Mouse (Mus musculus): ENCODE measurements around the gene Llgl1.

Llgl1 gene

GRCm38 (mm10) chr11:60726601-60727391, 27.3 kb downstream of the Llgl1 start, which contains the start of gene Flii:
Gene Flii, minus strand, starts transcription at chr11:60727263.
- peak; percentile 91 for DNase-seq

DNA sequence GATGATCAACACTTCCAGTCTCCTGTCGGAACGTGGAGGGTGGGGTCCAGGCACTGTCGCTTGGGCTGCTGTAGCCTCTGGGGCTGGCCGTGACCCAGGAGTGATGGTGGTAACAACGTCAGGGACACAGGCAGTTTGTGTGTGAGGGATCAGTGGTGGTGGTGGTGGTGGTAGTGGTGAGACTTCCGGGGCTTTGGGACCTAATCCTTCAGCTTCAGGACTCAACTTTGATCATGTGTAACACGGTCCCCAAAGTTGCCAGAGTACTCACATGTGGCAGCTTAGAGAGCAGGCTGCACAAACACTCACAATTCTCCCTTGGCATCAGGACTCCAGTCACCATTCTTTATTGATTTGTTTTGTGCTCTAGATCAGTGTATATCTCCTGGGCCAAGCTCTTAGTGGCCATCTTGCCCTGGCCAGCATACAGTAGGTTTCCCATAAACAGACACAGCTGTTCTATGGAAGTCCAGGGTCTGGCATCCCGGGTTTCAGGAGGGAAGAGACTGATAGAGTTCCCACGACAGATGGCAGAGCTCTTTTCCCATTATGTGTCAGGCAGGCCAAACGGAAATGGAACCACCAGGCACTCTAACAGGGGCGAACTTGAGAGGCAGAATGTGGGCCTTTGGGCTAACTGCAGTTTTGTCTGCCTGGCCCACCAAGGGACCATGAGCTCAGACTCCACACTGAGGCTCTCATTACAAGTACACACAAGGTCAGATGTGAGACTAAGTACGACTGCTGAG, 28.0 kb downstream of the Llgl1 start:
- peak; percentile 19 for DNase-seq

DNA sequence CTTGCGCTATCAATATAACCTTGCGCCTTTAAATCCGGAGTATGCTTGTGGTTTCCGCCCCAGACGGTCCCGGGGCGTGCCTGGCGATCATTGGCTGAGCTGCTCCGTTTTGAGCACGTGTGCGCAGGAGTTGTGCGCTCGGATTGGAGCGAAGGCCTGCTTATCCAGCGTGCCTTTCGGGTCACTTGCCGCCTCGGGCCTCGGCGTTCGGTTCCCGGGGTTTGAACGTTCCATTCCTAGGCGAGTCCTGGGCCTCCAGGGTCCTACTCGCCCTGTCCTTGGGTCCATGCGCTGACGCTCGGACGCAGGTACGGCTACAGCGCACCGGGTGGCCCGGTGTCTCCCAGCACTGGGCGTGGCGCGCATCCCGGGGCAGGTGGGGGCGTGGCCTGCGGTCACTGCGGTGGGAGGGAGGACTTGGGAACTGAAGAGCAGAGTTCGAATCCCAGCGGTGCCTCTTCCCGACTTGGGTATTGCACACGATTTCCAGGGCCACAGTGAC, 28.8 kb downstream of the Llgl1 start, which contains the start of gene Mief2:
TSS of gene Mief2 (plus strand) at position 139 of the 502 bp plus-strand sequence.
- peak; percentile 97 for DNase-seq

GRCm38 (mm10) chr11:60729217-60729641, 29.7 kb downstream of the Llgl1 start:
- no peak for DNase-seq

DNA sequence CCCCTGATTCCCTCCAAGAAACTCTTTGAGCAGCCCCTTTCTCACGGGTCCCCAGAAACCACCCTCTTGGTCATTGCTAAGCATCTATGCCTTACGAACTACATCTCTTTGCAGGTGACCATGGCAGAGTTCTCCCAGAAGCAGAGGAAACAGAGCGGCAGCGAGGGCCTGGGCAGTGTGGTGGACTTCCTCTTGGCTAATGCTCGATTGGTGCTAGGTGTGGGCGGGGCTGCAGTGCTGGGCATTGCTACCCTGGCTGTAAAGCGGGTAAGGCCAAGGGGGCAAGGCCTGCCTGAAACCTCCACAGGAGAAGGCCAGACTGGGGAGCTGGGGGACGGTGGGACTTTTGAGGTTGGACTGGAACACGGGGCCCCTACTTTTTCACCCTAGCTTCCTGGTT, 30.6 kb downstream of the Llgl1 start:
- no peak for DNase-seq

- no peak for DNase-seq
These were observed 31.7 kb downstream of the Llgl1 start for GRCm38 (mm10) chr11:60731251-60731650.

- DNase-seq: no peak
These were observed 34.7 kb downstream of the Llgl1 start for GRCm38 (mm10) chr11:60734206-60734605.

DNA sequence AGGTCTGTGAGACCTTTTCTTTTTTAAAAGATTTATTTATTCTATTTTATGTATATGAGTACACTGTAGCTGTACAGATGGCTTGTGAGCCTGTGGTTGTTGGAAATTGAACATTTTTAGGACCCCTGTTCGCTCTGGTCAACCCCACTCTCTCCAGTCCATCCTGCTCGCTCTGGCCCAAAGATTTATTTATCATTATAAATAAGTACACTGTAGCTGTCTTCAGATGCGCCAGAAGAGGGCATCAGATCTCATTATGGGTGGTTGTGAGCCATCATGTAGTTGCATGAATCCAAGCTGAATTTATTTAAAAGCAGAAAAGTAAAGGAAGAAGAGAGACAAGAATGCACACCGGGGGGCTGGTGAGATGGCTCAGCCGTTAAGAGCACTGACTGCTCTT, 35.7 kb downstream of the Llgl1 start:
- no peak for DNase-seq

- DNase-seq: no peak
These were observed 37.0 kb downstream of the Llgl1 start for GRCm38 (mm10) chr11:60736491-60736890.

- DNase-seq: no peak
These were observed 37.9 kb downstream of the Llgl1 start for GRCm38 (mm10) chr11:60737450-60737849.

DNA sequence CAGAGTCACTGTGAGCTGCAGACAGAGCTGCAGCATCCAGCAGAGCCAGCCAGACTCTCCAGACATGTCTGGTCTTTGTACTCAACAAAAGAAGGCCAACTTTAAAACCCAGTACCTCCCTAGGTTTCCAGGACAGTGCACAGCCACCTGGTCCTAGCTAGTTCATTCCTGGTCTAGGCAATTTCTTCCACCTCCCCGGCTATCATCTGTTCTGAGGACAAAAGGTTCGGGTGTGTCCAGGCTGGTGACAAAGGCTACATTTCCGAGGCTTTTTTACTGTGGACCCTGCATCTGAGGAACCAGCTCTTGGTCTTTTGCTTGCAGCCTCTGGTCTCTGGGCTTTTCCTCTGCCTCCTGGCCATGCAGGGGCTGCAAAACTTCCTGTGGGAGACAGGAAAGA, 40.8 kb downstream of the Llgl1 start:
- no peak for DNase-seq

DNA sequence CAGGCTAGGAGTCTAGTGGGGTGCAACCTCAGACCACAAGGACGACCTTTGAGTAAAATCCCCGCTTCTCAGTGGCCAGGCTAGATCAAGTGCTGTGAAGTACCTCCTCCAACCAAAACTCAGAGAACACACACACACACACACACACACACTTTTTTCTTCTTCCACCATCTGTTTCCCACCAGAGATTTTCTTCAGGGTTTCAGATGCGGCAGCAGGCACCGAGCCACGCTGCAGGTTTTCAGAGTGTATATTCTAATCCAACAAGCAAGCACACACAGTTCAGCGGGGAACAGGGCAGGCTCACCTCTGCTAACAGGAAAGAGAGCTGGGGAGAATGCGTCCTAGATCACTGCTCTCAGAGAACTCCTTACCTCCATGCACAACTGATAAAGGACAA, 56.0 kb downstream of the Llgl1 start:
- no peak for DNase-seq

GRCm38 (mm10) chr11:60761681-60762080, 62.2 kb downstream of the Llgl1 start:
- no peak for DNase-seq

Data from kidney, postnatal 14 days (tissue).